Mouse (Mus musculus): ENCODE data around the gene Kmt2c.

Gene Kmt2c

GRCm38 (mm10) chr5:25498346-25498820 lies at the start of gene Kmt2c:
TSS of gene Kmt2c (minus strand) at chr5:25498783.
- no peak for DNase-seq (ENCODE audit: low read depth, low spot score)

DNA sequence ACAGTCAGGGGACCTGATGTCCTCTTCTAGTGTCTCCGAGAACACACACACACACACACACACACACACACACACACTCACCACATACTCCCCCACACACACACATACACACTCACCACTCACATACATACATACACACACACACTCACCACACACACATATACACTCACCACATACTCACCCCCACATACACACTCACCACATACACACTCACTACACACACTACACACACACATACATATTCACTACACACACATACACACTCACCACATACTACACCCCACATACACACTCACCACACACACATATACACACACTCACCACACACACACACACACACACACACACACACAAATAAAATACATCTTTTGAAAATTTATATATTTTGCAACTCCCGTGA lies 48.3 kb upstream of the Kmt2c start:
- no peak for DNase-seq (ENCODE audit: low read depth, low spot score)

GRCm38 (mm10) chr5:25544566-25544965 lies 46.0 kb upstream of the Kmt2c start:
- no peak for DNase-seq (ENCODE audit: low read depth, low spot score)

- DNase-seq (ENCODE audit: low read depth, low spot score): no peak
Observed at GRCm38 (mm10) chr5:25544061-25544460, 45.5 kb upstream of the Kmt2c start.

DNA sequence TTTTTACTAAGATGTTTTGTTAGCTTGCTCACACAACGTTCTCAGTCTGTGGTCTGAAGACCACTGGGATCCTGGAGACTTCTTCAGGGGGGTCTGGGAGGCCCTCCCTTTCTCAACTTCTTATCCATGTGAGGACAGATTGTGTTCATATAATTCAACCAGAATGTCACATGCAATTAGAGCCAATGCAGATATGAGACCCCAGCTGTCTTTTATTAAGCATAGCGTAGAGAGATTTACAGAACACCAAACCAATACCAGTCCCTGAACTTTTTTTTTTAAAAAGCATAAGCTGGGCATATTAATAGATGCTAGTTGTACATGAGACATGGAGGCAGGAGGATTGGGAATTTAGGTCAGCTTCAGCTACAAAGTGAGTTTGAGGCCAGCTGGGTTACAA lies 43.1 kb upstream of the Kmt2c start:
- no peak for DNase-seq (ENCODE audit: low read depth, low spot score)

DNA sequence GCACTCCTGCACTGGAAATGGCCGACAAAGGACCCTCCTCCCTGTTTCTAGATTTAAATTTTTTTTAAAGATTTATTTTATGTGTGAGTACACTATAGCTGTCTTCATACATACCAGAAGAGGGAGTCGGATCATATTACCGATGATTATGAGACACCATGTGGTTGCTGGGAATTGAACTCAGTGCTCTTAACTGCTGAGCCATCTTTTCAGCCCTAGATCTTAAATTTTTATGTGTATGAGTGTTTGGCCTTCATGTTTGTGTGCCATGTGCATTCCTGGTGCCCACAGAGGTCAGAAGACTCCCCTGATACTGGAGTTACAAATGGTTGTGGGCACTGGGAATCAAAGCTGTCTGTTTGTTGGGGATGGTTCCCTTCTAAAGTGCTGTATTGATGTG lies 42.3 kb upstream of the Kmt2c start:
- DNase-seq (ENCODE audit: low read depth, low spot score): no peak

DNA sequence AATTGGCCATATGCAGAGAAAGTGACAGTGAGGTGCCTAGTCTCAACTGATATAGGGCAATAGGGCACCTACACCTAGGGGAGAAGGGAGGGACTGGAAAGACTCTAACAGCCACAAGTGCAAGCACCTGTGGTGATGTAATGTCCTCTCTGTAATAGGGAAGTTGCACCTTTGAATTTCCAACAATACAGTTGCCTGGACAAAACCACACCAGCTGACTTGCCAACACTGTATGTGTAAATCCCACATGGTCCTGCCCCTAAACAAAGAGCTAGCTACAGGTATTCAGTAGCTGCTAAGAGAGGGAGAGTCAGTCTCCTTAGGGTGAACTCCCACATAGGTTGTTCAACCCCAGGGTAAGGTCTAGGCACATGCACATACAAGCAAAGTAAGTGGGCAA lies 41.8 kb upstream of the Kmt2c start:
- DNase-seq (ENCODE audit: low read depth, low spot score): no peak

DNA sequence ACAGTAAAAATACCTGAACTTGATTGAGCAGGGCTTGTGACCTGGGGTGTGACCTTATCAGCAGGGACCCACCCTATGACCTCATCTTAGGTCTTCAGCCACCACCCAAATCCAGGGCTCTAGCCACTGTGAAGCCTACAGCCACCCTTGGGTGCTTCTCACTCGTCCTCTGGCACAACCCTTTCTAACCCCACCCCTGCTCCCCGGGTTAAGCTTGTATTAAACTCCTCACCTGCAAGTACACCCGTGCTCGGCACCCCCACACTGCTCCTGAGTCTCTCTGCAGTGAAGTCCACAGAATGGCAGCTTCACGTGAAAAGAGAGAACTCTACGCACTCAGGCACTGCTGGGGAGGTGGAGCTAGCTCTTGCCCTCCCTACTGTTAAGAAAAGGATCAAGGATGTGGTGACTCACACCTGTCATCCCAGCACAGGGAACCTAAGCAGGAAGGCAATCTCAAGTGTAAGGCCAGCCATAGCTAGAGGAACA lies 38.4 kb upstream of the Kmt2c start:
- no peak for DNase-seq (ENCODE audit: low read depth, low spot score)

GRCm38 (mm10) chr5:25536451-25536850 lies 37.9 kb upstream of the Kmt2c start:
- DNase-seq (ENCODE audit: low read depth, low spot score): no peak

GRCm38 (mm10) chr5:25535566-25535965 lies 37.0 kb upstream of the Kmt2c start:
- DNase-seq (ENCODE audit: low read depth, low spot score): no peak

DNA sequence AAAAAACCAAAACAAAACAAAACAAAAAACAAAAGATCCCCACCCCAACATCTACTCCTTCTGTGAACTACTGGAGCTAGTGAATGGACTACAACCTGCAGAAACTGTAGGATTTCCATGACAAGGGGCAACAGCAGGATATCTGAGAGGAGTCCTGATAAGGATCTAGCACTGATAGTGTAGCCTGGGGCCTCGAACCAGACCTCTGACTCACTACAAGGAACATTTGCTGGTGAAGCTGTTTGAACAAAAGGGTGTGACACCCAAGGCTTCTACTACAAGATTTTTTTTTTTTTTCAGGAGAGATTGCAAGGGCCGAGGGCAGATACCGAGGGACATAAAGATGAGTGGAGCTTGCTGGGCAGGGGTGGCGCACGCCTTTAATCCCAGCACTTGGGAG lies 34.7 kb upstream of the Kmt2c start:
- no peak for DNase-seq (ENCODE audit: low read depth, low spot score)

GRCm38 (mm10) chr5:25532256-25533147 lies 33.9 kb upstream of the Kmt2c start:
- no peak for DNase-seq (ENCODE audit: low read depth, low spot score)

GRCm38 (mm10) chr5:25530629-25531028 lies 32.0 kb upstream of the Kmt2c start:
- no peak for DNase-seq (ENCODE audit: low read depth, low spot score)

DNA sequence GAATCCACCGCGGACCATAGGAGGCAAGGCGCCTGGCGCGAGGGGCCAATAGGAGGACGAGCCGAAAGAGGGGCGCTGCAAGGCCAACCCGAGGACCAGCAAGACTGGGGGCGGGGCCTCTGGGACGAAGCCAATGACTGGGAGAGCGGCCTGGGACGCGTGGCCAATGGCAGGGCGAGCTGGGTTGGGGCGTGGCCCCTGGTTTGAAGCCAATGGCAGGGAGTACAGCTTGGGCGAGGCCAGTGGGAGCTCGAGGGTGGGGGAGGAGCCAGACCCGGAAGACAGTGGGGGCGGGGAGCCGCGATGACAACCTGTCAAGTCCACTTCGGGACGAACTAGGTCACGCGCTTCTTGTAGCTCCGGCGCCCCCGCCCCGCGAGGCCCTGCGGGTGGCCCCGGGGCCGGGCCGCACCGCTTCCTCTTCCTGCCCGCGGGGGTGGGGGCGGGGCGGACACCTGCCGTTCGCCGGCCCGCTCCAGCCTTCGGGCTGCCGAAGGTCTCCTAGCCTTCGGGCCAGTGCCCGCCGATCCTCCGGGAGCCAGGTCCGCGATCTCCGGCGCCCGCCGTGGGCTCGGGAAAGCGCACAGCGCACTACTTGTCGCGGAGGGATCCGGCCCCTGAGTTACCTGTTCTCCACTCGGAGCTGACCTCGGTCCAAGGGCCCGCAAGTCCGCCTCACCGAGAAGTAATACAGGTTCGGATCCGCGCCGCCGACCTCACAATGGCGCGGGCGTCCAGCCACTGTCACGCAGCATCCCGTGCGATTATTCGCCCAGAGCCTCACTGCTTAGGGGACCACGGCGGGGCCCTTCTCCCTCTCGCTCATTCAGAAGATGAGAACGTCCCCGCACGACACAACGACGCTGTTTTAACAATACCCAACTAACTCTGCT lies 31.2 kb upstream of the Kmt2c start:
- peak; percentile 97 for DNase-seq (ENCODE audit: low read depth, low spot score)

GRCm38 (mm10) chr5:25528851-25529528 lies 30.4 kb upstream of the Kmt2c start:
- no peak for DNase-seq (ENCODE audit: low read depth, low spot score)

DNA sequence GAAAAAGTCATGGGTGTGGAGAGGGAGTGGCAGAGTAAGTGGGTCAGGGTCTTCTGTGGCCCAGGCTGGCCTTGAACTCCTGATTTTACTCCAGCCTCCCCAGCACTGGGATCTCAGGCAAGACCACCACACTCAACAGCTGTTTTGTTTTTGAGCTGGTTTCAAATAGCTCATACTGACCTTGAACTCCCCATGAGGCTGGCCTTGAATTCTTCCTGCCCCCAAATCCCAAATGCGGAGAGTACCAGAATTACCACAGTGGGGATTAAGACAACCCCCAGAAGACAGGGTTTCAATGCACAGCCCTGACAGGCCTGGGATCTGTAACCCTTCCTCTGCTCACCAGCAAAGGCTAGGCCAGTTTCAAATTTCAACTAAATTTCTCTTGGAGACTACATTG lies 29.4 kb upstream of the Kmt2c start:
- DNase-seq (ENCODE audit: low read depth, low spot score): no peak

DNA sequence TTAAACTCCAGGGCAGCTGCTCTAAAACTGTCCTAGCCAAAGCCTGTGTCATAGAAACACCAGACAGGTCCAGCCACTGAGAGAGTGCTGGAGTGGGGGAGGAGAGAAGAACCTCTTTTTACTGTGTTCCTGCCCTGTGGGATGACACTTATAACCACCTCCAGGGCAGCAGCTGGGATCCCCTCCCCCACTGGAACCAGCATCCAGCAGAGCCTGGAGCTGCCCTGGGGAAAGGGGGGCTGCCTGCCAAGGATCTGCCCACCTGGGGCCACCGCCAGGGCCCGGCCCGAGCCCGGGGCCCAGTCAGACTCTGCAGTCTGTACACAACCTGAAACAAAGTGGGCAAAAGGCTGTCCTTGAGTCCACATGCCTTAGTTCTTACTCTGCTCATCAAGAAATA lies 28.3 kb upstream of the Kmt2c start:
- no peak for DNase-seq (ENCODE audit: low read depth, low spot score)

- DNase-seq (ENCODE audit: low read depth, low spot score): no peak
Observed at GRCm38 (mm10) chr5:25526116-25526515, 27.5 kb upstream of the Kmt2c start.

DNA sequence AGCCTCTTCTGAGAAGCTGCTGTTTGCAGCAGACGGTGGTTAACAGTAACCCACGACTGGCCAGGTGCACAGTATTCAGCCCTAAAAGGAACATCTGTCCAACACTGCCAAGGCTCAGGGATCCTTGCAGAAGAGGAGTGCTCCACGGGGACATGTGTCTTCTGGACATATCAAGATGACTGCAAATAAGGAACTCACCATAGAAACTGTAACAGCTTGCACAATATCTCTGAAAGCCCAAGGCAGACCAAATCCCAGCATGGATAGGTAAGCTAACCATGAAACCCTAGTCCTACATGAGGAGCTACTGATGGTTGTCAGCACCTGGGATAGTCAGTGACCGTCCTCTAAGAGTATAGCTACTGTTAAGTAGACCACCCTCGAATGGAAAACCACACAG lies 22.9 kb upstream of the Kmt2c start:
- no peak for DNase-seq (ENCODE audit: low read depth, low spot score)

- no peak for DNase-seq (ENCODE audit: low read depth, low spot score)
Observed at GRCm38 (mm10) chr5:25519820-25520219, 21.2 kb upstream of the Kmt2c start.

GRCm38 (mm10) chr5:25517550-25517949 lies 19.0 kb upstream of the Kmt2c start:
- DNase-seq (ENCODE audit: low read depth, low spot score): no peak
